Mouse (Mus musculus): ENCODE measurements around the gene Smarca4.

Gene Smarca4

DNA sequence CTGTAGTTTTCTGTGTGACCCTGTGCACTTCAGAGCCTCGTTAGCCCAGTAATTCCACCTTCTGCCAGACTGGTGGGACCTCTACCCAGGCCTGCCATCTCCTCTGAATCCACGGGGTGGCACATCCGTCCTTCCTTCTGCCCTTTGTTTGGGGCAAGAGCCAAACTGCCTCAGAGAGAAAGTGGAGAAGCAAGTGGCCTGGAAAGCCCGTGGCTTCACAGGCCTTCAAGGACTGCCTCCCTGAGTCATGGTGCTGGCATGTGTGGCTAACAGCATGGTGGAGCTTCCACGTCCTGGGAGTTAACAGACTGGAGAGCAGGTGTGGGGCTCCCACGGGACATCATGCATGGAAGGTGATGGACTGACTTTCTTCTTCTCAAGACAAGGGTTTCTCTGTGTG is 135.4 kb downstream of the Smarca4 start:
- no peak for ATAC-seq (ENCODE audit: low TSS enrichment)

DNA sequence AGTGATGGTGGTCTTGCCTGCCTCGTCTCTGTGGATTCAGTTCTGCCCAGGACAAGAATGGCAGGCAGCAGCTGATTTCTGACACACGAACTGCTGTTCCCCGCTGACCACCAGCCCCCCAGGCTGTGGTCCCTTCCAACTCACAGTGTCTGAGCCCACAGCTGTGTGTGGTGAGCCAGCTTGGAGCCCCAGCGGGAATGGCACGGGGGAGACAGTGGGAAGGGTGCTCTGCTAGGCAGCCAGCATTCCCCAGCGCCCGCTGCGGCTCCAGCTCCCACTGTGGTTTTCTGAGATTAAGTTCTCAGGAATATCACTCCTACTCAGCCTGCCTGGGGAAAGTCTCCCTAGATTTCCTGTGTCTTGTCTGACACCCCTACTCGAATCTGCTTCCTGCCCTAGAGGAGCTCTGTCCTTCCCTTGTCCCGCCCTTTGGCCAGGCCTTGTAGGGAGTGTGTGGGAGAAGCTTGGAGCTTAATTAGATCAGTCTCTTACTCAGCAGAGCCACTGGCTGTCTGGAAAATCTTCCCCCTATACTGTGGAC is 136.4 kb downstream of the Smarca4 start:
- peak; percentile 67 for ATAC-seq (ENCODE audit: low TSS enrichment)
